Comparison of ENCODE assay signal across 22 mouse cellular contexts in the genomic region with DNA sequence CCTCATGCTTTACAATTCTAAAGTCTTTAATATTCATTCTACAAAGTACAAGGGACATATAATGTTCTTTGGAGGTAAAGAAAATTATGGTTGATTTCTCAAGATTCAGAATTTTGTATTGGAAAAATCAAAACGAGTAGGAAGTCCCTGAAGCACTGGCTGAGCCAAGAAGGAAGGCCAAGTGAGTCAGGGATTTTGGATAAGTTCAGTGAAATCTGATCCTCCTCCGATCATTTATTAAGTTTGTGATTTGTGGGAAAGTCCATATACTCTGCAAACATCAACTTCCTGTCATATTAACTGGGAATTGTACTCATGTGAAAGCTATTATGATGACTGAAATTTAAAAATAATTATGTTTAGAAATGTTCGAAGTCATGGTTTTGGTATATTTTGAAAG. TPM values are rescaled to one million over a fixed set of nuclear protein-coding genes. Genes with fewer than 3 reads are reported as not detected.
A peak's percentile ranks its signal among the peaks of the same experiment; 100 is the strongest.
DNase-seq lines count a peak whose midpoint lies in the region; ATAC-seq and TF ChIP-seq lines count a peak whose summit lies in the region.
"Had no signal": no experiment of that assay in that cellular context is flagged by ENCODE, and none has a peak within 500 bp of the region (broad histone marks: within the 10 kb centered on the region; RNA-seq: fewer than 3 reads in every experiment).

No protein-coding gene starts in this region.

- 63% methylated on average over 3 of the region's 3 CpGs for WGBS in kidney, postnatal 0 days
- 47% methylated on average over 3 of the region's 3 CpGs for whole genome bisulfite sequencing in stomach, embryonic 16.5 days
- WGBS in stomach, postnatal 0 days = 44% methylated on average over 3 of the region's 3 CpGs

- H3K27me3 ChIP-seq in kidney, postnatal 0 days (ENCODE audit: insufficient read depth, low read length) = no peaks in the 10 kb centered on the region
- H3K27me3 ChIP-seq in stomach, embryonic 16.5 days (ENCODE audit: control insufficient read depth, insufficient read depth, low read length) = no peaks in the 10 kb centered on the region
- no peaks in the 10 kb centered on the region for H3K27me3 ChIP-seq in stomach, postnatal 0 days (ENCODE audit: control insufficient read depth, insufficient read depth, low read length)
- H3K27me3 ChIP-seq: forebrain, embryonic 12.5 days; hindbrain, embryonic 13.5 days; limb, embryonic 13.5 days; liver, embryonic 15.5 days; neural tube, embryonic 15.5 days had no signal

- no peak overlapping the region for H3K9ac ChIP-seq in kidney, postnatal 0 days (ENCODE audit: low read depth, low read length)
- no peak overlapping the region for H3K9ac ChIP-seq in stomach, embryonic 16.5 days (ENCODE audit: low read length)
- H3K9ac ChIP-seq in stomach, postnatal 0 days (ENCODE audit: low read length) = no peak overlapping the region
- H3K9ac ChIP-seq: forebrain, embryonic 12.5 days; hindbrain, embryonic 13.5 days; limb, embryonic 13.5 days; liver, embryonic 15.5 days; neural tube, embryonic 15.5 days had no signal

- no peak overlapping the region for H3K27ac ChIP-seq in kidney, postnatal 0 days
- peak overlapping the region; percentile 36; the same call in 1 of the 2 replicates for H3K27ac ChIP-seq in stomach, embryonic 16.5 days (ENCODE audit: low read length)
- no peak overlapping the region for H3K27ac ChIP-seq in stomach, postnatal 0 days (replicated peaks)
- H3K27ac ChIP-seq: liver, embryonic 15.5 days had no signal

- ATAC-seq in kidney, postnatal 0 days (replicated peaks; ENCODE audit: low FRiP score, low read depth) = no peak
- ATAC-seq in stomach, embryonic 16.5 days (ENCODE audit: insufficient read depth, low FRiP score) = no peak
- no peak for ATAC-seq in stomach, postnatal 0 days (ENCODE audit: low FRiP score, low TSS enrichment)
- ATAC-seq: inflammation-experienced regulatory T-cells, adult 6 months had no signal

- no peak overlapping the region for H3K4me3 ChIP-seq in kidney, postnatal 0 days (replicated peaks; ENCODE audit: low read depth, low read length)
- H3K4me3 ChIP-seq in stomach, embryonic 16.5 days (replicated peaks; ENCODE audit: low read length) = no peak overlapping the region
- no peak overlapping the region for H3K4me3 ChIP-seq in stomach, postnatal 0 days (ENCODE audit: low read depth, low read length)
- H3K4me3 ChIP-seq: forebrain, embryonic 12.5 days; hindbrain, embryonic 13.5 days; limb, embryonic 13.5 days; liver, embryonic 15.5 days; neural tube, embryonic 15.5 days had no signal

- no peaks in the 10 kb centered on the region for H3K9me3 ChIP-seq in kidney, postnatal 0 days (replicated peaks; ENCODE audit: low read length)
- no peaks in the 10 kb centered on the region for H3K9me3 ChIP-seq in stomach, embryonic 16.5 days (replicated peaks; ENCODE audit: control insufficient read depth, low read length)
- no peaks in the 10 kb centered on the region for H3K9me3 ChIP-seq in stomach, postnatal 0 days (ENCODE audit: control insufficient read depth, low read length)
- H3K9me3 ChIP-seq: forebrain, embryonic 12.5 days; hindbrain, embryonic 13.5 days; limb, embryonic 13.5 days; liver, embryonic 15.5 days; neural tube, embryonic 15.5 days had no signal

- no peaks in the 10 kb centered on the region for H3K4me1 ChIP-seq in kidney, postnatal 0 days (replicated peaks; ENCODE audit: insufficient read depth, low read length)
- peaks cover 6% of the 10 kb centered on the region for H3K4me1 ChIP-seq in stomach, embryonic 16.5 days (ENCODE audit: control insufficient read depth, insufficient read depth, low read length)
- H3K4me1 ChIP-seq in stomach, postnatal 0 days (replicated peaks; ENCODE audit: control insufficient read depth, insufficient read depth) = no peaks in the 10 kb centered on the region
- H3K4me1 ChIP-seq: liver, embryonic 15.5 days had no signal

- intact Hi-C loops in gastrocnemius, postnatal 36 days (cut with DNase I) = no loop called here

- DNase-seq in gastrocnemius, adult 18-20 months (ENCODE audit: low spot score) = peak; percentile 20
- no peak for DNase-seq in gastrocnemius, postnatal 36 days
- peak; percentile 27 for DNase-seq in kidney, postnatal 0 days (ENCODE audit: low spot score)
- DNase-seq in kidney, postnatal 14 days = no peak
- DNase-seq in stomach, postnatal 0 days (ENCODE audit: low spot score) = no peak
- no peak for DNase-seq in left cerebral cortex, adult 9 months (ENCODE audit: low spot score in 2 of 2)
- DNase-seq: adrenal gland, adult 8-10 months; embryo, embryonic 11 days; kidney, adult 2 months; kidney, postnatal 25 days; lung, postnatal 4 days; right cerebral cortex, postnatal 14 days; thymus, adult 2 months had no signal

- no peaks in the 10 kb centered on the region for H3K36me3 ChIP-seq in kidney, postnatal 0 days (ENCODE audit: insufficient read depth, low read length)
- no peaks in the 10 kb centered on the region for H3K36me3 ChIP-seq in stomach, embryonic 16.5 days (ENCODE audit: control insufficient read depth, insufficient read depth, low read length)
- H3K36me3 ChIP-seq in stomach, postnatal 0 days (ENCODE audit: control insufficient read depth, insufficient read depth, low read length) = no peaks in the 10 kb centered on the region
- H3K36me3 ChIP-seq: forebrain, embryonic 12.5 days; hindbrain, embryonic 13.5 days; limb, embryonic 13.5 days; liver, embryonic 15.5 days; neural tube, embryonic 15.5 days had no signal

- no peak for TF ChIP-seq EP300 in stomach, postnatal 0 days (optimal IDR thresholded peaks at IDR 0.05)

- no peak overlapping the region for H3K4me2 ChIP-seq in kidney, postnatal 0 days (ENCODE audit: low read length)
- H3K4me2 ChIP-seq in stomach, embryonic 16.5 days (ENCODE audit: low read depth, low read length) = no peak overlapping the region
- no peak overlapping the region for H3K4me2 ChIP-seq in stomach, postnatal 0 days (replicated peaks; ENCODE audit: low read depth)
- H3K4me2 ChIP-seq: forebrain, embryonic 12.5 days; liver, embryonic 15.5 days had no signal

- no peak for TF ChIP-seq CTCF in kidney, postnatal 0 days (IDR thresholded peaks at IDR 0.05; ENCODE audit: low read depth)
- no peak for TF ChIP-seq CTCF in stomach, postnatal 0 days (IDR thresholded peaks at IDR 0.05; ENCODE audit: low read depth)

RNA-seq across cellular contexts. Expression of gene Snap25, which starts 43.6 kb away (rescaled TPM):
- total RNA-seq in gastrocnemius, adult 18-20 months (2021) = not detected
- not detected for total RNA-seq in gastrocnemius, postnatal 36 days (2021)
- 0.09 TPM in 1 of 2 replicates, not detected in the other for polyA plus RNA-seq in kidney, postnatal 0 days (2015; fragmentation: Nextera tagmentation; extraction: Ambion mirVana)
- polyA plus RNA-seq in stomach, embryonic 16.5 days (2015; fragmentation: Nextera tagmentation; extraction: Ambion mirVana) = 11.3 and 12.3 TPM in 2 replicates
- polyA plus RNA-seq in stomach, postnatal 0 days (2015; fragmentation: Nextera tagmentation; extraction: Ambion mirVana) = 8.5 and 10.8 TPM in 2 replicates
- polyA plus RNA-seq: C2C12; inflammation-experienced regulatory T-cells, adult 6 months; spleen, adult 2 months had no signal

Comparison
In these comparisons a context has a peak if more than half of its experiments do, and no peak if none do; other contexts are left out.
1. DNase-seq: peak in gastrocnemius, adult 18-20 months (single experiment) and kidney, postnatal 0 days (single experiment); none in gastrocnemius, postnatal 36 days (0 of 2), kidney, postnatal 14 days (single experiment), stomach, postnatal 0 days (single experiment) and left cerebral cortex, adult 9 months (0 of 2).